Mouse (Mus musculus) ES-Bruce4 (cell line): ENCODE data around the gene Pigk.

Experiments
- CTCF ChIP-seq: IDR thresholded peaks from one replicate; pipeline ENCODE4 v1.8.1; 2011; ENCODE audit warnings: low read depth, low read length
- EP300 ChIP-seq: IDR thresholded peaks from 2 replicates; pipeline ENCODE4 v1.6.1; 2011; ENCODE audit warnings: low read depth, low read length; ENCODE audit not compliant: insufficient read depth
- POLR2A ChIP-seq: IDR thresholded peaks from one replicate; pipeline ENCODE4 v1.8.1; 2011; ENCODE audit warnings: low read length; ENCODE audit not compliant: insufficient read depth

- TF ChIP-seq EP300: no peak
- TF ChIP-seq CTCF: no peak
- TF ChIP-seq POLR2A: no peak
These were observed 86.0 kb downstream of the Pigk start for GRCm38 (mm10) chr3:152799738-152800431.
